Mouse (Mus musculus): ENCODE measurements around the gene Hmgcl.

The Hmgcl gene

DNA sequence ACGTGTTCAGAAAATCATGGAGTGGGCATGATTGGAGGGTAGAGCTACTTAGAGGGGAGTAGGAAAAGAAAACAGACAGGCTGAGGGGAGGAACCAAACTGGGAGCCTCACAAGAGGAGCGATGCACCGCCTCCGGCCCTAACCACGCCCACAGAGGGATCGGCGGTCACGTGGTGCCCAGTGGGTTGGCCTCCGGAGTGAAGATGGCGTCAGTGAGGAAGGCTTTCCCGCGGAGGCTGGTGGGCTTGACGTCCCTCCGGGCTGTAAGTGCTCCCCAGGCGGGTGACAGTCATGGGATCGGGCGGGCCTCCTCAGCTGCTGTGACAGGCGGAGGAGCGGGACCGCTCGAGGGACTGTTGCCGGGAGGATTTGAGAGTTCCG lies at the start of gene Hmgcl:
Gene Hmgcl, plus strand, starts transcription at position 171 of the 381 bp plus-strand sequence.
- DNase-seq (ENCODE audit: low read depth, low spot score), result peak; percentile 97

GRCm38 (mm10) chr4:135898380-135899049 lies 47.7 kb upstream of the Hmgcl start:
- peak; percentile 84 for DNase-seq (ENCODE audit: low read depth, low spot score)

- DNase-seq (ENCODE audit: low read depth, low spot score), result no peak
Observed at GRCm38 (mm10) chr4:135899050-135899448, 47.2 kb upstream of the Hmgcl start.

DNA sequence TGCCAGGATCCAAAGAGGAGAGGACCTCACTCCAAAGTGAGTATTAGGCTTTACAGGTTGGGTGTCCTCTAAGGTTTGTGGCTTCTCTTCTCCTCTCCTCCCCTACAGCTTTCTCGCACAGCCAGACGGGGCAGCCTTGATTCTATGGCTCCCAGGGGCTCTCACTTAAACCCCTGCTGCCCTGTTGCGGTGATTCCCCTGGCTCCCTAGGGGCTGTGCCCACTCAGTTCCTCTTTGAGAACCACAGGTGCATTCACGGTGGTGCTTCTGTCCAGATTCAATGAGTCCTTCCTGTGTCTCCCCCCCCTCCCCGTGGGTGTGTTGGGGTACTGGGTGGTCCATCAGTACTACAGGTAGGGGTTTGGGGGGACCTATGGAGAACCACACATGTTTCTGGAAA lies 46.2 kb upstream of the Hmgcl start:
- DNase-seq (ENCODE audit: low read depth, low spot score), result no peak

GRCm38 (mm10) chr4:135902606-135903242 lies 43.5 kb upstream of the Hmgcl start:
- no peak for DNase-seq (ENCODE audit: low read depth, low spot score)

DNA sequence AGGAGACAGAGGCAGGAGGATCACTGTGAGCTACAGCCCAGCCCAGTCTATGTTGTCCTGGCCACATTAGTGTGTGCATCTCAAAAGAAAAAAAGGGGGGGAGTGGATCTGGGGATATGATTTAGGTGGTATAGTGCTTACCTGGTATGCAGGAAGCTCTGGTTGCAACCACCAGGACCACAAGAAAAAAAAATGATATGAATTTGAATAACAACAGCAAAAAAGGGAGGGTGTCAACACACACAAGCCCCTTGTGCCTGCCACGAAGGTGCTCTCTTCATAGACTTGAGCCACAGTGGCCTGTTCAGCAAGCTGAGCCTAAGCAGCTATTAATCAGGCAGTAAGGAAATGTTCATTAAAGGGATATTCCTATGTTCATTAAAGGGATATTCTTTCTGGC lies 41.4 kb upstream of the Hmgcl start:
- DNase-seq (ENCODE audit: low read depth, low spot score), result no peak

DNA sequence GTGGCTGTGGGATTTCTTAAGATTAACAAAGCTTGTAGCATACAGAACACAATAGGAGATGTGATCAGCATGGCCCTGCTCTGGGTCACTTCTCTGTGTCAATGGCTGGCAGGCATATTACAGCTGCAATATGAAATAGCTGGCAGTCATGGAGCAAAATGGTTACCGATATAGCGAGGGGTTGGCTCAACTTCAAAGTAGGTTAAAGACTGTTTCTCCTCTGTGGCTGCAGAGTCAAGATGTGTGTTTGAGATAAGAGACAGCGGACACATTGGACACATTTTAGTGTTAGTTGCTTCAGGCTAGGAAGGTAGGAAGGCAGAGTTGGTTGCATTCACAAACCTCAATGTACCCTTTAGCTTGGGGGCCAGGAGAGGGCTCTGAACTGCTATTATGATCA lies 39.6 kb upstream of the Hmgcl start:
- DNase-seq (ENCODE audit: low read depth, low spot score), result no peak

DNA sequence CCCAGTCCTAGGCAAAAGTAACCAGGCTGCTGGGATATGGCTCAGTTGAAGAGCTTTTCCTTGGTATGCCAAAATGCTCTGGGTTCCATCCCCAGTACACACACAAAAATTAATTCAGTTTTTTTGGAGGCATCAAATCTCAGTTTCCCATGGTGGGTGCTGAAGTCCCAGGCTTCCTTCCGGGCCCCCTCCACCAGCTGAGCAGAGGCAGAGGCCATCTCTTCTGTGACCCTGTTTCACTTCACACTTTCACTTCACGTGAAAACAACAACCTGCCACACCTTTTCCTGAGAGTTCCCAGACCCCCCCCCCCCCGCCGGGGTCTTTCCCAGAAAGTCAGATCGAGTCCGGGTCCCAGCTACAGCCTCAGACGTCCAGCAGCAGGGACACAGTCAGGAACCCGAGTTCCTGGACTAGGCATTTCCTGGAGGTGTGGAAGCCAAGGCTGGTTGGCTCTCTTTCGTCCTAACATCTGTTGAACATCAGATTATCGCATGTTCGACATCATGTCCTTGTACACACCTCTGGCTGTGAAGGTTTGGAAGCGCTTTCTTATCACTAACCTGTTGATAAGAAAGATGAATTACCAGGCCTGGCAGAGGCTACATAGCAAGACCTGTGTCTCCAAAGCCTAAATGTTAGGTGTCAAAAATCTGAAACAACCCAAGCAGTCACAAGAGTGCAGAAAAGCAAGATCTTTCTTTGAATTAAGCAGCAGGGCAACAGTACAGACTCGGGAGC lies 36.8 kb upstream of the Hmgcl start:
- no peak for DNase-seq (ENCODE audit: low read depth, low spot score)

DNA sequence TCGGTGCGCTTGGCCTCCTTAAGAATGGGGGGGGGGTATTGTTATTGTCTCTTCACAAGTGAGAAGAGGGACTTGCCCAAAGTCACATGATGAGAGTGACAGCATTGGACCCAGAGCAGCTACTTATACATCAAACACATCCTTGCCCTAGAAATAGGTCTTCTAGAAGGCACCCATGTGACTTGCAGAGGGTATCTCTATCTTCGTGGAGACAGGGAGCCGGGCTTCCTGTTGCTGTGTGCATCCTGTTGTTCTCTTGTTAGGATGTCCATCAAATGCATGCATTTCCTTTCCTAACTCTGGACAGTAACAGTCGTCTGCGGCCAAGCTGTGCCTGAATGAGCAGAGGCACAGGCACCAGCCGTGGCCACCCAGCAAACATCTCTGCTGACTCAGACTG lies 34.7 kb upstream of the Hmgcl start:
- DNase-seq (ENCODE audit: low read depth, low spot score), result no peak

GRCm38 (mm10) chr4:135912164-135912563 lies 34.1 kb upstream of the Hmgcl start:
- no peak for DNase-seq (ENCODE audit: low read depth, low spot score)

- DNase-seq (ENCODE audit: low read depth, low spot score), result no peak
Observed at GRCm38 (mm10) chr4:135912835-135913234, 33.4 kb upstream of the Hmgcl start.

GRCm38 (mm10) chr4:135913433-135913832 lies 32.8 kb upstream of the Hmgcl start:
- no peak for DNase-seq (ENCODE audit: low read depth, low spot score)

- no peak for DNase-seq (ENCODE audit: low read depth, low spot score)
Observed at GRCm38 (mm10) chr4:135918635-135919279, 27.5 kb upstream of the Hmgcl start.

DNA sequence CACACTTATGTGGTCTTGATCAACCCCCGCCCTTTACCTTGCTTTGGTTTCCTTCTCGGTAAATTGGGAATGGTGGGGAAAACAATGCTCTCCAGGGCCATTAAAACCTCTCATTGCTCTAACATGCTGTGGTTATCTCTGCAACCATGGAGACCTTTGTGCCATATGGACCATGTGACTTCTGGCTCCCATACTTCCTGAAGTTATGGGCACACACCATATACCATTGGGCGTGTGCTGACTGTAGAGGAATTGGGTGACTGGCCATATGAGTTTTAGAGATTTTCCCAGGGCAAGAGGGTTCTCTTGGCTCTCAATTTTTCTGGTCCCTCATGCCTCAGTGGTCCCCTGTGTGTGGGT lies 27.0 kb upstream of the Hmgcl start:
- DNase-seq (ENCODE audit: low read depth, low spot score), result no peak

DNA sequence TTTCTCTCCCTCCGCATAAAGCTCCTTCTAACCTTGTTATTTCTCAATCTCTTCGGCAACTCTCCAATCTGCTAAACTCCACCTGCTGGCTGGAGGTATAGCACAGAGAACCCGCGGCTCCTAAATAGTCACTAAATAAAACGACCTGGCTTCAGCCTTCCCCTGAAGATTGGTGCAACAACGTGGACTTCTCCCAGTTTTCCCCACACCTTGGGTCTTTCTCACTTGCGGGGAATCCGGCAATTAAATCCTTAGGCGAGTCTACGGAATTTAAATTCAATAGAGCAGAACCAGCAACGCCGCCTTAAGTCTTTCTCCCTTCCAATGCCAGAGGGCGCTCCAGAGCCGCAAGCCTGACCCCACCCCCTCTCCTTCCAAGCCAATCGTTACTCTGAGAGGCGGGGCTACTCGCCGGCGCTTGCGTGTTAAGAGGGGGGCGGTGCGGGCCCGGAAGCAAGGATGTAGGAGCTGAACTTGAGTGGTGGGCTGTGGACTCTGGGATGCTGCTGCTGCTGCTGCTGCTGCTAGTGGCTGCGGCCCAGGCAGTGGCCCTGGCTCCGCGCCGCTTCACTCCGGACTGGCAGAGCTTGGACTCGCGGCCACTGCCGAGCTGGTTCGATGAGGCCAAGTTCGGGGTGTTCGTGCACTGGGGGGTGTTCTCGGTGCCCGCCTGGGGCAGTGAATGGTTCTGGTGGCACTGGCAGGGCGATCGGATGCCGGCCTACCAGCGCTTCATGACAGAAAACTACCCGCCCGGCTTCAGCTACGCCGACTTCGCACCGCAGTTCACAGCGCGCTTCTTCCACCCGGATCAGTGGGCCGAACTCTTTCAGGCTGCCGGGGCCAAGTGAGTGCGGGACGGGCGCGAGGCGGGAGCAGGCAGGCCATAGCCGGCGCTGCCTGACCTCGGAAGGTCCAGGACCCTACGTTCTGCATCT lies 25.7 kb upstream of the Hmgcl start, which contains the start of gene Fuca1:
Gene Fuca1, plus strand, starts transcription at position 432 of the 938 bp plus-strand sequence.
- DNase-seq (ENCODE audit: low read depth, low spot score), result peak; percentile 99

GRCm38 (mm10) chr4:135921257-135922120 lies 24.8 kb upstream of the Hmgcl start:
- DNase-seq (ENCODE audit: low read depth, low spot score), result no peak

- DNase-seq (ENCODE audit: low read depth, low spot score), result no peak
Observed at GRCm38 (mm10) chr4:135922190-135922589, 24.1 kb upstream of the Hmgcl start.

DNA sequence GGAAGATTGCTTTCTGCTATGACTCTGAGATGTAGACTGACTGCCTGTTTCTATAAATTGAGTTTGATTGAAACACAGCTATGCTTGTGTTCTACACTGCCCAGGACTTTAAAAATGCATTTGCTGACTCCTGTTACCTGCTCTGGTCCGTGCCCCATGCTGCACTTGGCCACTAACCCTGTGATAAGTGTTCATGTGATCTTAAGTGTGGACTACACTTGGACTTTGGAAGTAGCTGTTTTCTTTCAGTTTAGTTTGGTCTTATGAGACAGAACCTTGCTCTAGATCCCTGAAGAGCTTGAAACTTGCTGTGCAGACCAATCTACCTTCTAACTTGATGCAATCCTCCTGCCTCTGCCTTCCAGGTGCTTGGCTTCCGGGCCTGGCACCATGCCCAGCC lies 21.8 kb upstream of the Hmgcl start:
- no peak for DNase-seq (ENCODE audit: low read depth, low spot score)

GRCm38 (mm10) chr4:135925341-135925740 lies 20.9 kb upstream of the Hmgcl start:
- DNase-seq (ENCODE audit: low read depth, low spot score), result no peak

GRCm38 (mm10) chr4:135926195-135926808 lies 19.9 kb upstream of the Hmgcl start:
- peak; percentile 40 for DNase-seq (ENCODE audit: low read depth, low spot score)

All from ZHBTc4 (cell line).